In genomic region chr19:6384954-6385353, GRCm38 (mm10) we compare ENCODE assay signal across 12 mouse cellular contexts. TPM values are rescaled to one million over a fixed set of nuclear protein-coding genes. Genes with fewer than 3 reads are reported as not detected.
DNase-seq lines count a peak whose midpoint lies in the region; ATAC-seq and TF ChIP-seq lines count a peak whose summit lies in the region.
"Had no signal": no experiment of that assay in that cellular context is flagged by ENCODE, and none has a peak within 500 bp of the region (broad histone marks: within the 10 kb centered on the region; RNA-seq: fewer than 3 reads in every experiment).

No protein-coding gene starts in this region.

- no peak overlapping the region for H3K4me2 ChIP-seq in hindbrain, embryonic 13.5 days
- H3K4me2 ChIP-seq: neural tube, embryonic 13.5 days had no signal

- H3K4me3 ChIP-seq in hindbrain, embryonic 13.5 days, result no peak overlapping the region
- no peak overlapping the region for H3K4me3 ChIP-seq in hindbrain, embryonic 10.5 days
- H3K4me3 ChIP-seq in E14TG2a.4 (replicated peaks; ENCODE audit: low read length), result 0 out of 2 replicates have a peak overlapping the region, but pooled peaks have one; percentile 29
- H3K4me3 ChIP-seq: erythroblast, embryonic 14.5 days; neural tube, embryonic 13.5 days had no signal

- TF ChIP-seq CTCF in E14TG2a.4 (conservative IDR thresholded peaks at IDR 0.05; ENCODE audit: low read length), result no peak

- DNase-seq in hindbrain, embryonic 10.5 days (ENCODE audit: low spot score), result no peak
- DNase-seq in gastrocnemius, postnatal 10 days, result peak; percentile 54
- peak; percentile 42 to 47 for DNase-seq in heart, postnatal 14 days
- no peak for DNase-seq in right cerebral cortex, postnatal 4 days
- no peak for DNase-seq in cerebellum, adult 18-20 months
- no peak for DNase-seq in frontal cortex, postnatal 14 days (ENCODE audit: low spot score in 2 of 2)
- DNase-seq: cerebellum, adult 8-10 months had no signal

- intact Hi-C loops in heart, postnatal 14 days (cut with DNase I), result no loop called here

- 80% methylated on average over 11 of the region's 11 CpGs for WGBS in hindbrain, embryonic 13.5 days
- WGBS in hindbrain, embryonic 10.5 days, result 82% methylated on average over 11 of the region's 11 CpGs

- peak overlapping the region; percentile 24; the same call in 1 of the 2 replicates for H3K9ac ChIP-seq in hindbrain, embryonic 13.5 days
- H3K9ac ChIP-seq: neural tube, embryonic 13.5 days had no signal

- H3K36me3 ChIP-seq in hindbrain, embryonic 13.5 days, result peaks cover 4% of the 10 kb centered on the region; the same call in 1 of the 2 replicates
- peaks cover 11% of the 10 kb centered on the region; the same call in 1 of the 2 replicates for H3K36me3 ChIP-seq in hindbrain, embryonic 10.5 days
- H3K36me3 ChIP-seq in E14TG2a.4 (ENCODE audit: insufficient read depth, low read length), result peaks cover 11% of the 10 kb centered on the region

- no peak for ATAC-seq in hindbrain, embryonic 13.5 days (ENCODE audit: low FRiP score)

- no peak overlapping the region for H3K27ac ChIP-seq in hindbrain, embryonic 13.5 days
- no peak overlapping the region for H3K27ac ChIP-seq in hindbrain, embryonic 10.5 days
- H3K27ac ChIP-seq: macrophage; neural tube, embryonic 13.5 days had no signal

- H3K4me1 ChIP-seq in hindbrain, embryonic 13.5 days (replicated peaks), result peaks cover 18% of the 10 kb centered on the region
- H3K4me1 ChIP-seq in hindbrain, embryonic 10.5 days (replicated peaks), result peaks cover 52% of the 10 kb centered on the region
- peaks cover 54% of the 10 kb centered on the region for H3K4me1 ChIP-seq in E14TG2a.4 (replicated peaks; ENCODE audit: low read depth, low read length)

- no peaks in the 10 kb centered on the region for H3K9me3 ChIP-seq in hindbrain, embryonic 13.5 days
- no peaks in the 10 kb centered on the region for H3K9me3 ChIP-seq in hindbrain, embryonic 10.5 days
- no peaks in the 10 kb centered on the region for H3K9me3 ChIP-seq in E14TG2a.4 (ENCODE audit: low read length)
- H3K9me3 ChIP-seq: neural tube, embryonic 13.5 days had no signal

- H3K27me3 ChIP-seq in hindbrain, embryonic 13.5 days, result peaks cover 10% of the 10 kb centered on the region; the same call in 1 of the 2 replicates
- peaks cover 33% of the 10 kb centered on the region; the same call in 1 of the 2 replicates for H3K27me3 ChIP-seq in hindbrain, embryonic 10.5 days (ENCODE audit: insufficient read depth, poor library complexity, severe bottlenecking)
- peaks cover 16% of the 10 kb centered on the region; the same call in 1 of the 2 replicates for H3K27me3 ChIP-seq in E14TG2a.4 (ENCODE audit: insufficient read depth, low read length)
- H3K27me3 ChIP-seq: neural tube, embryonic 13.5 days had no signal

RNA-seq across cellular contexts. Expression of gene Pygm, which starts 0.8 kb away (rescaled TPM):
- polyA plus RNA-seq in hindbrain, embryonic 13.5 days (2015; fragmentation: Nextera tagmentation; extraction: Ambion mirVana), result 4.9 and 5.7 TPM in 2 replicates
- 1.3 and 1.9 TPM in 2 replicates for polyA plus RNA-seq in hindbrain, embryonic 10.5 days (2016; fragmentation: Nextera tagmentation; extraction: Ambion mirVana)
- total RNA-seq in gastrocnemius, postnatal 10 days (2021), result 1,000 to 10,000 TPM; 3,066 to 3,425 TPM
- 100 to 1,000 TPM; 824 to 866 TPM for total RNA-seq in heart, postnatal 14 days (2021)

RNA-seq across cellular contexts. Expression of gene Rasgrp2, which starts 14.2 kb away (rescaled TPM):
- polyA plus RNA-seq in hindbrain, embryonic 13.5 days (2015; fragmentation: Nextera tagmentation; extraction: Ambion mirVana), result 42.0 and 43.2 TPM in 2 replicates
- 20.5 and 20.7 TPM in 2 replicates for polyA plus RNA-seq in hindbrain, embryonic 10.5 days (2016; fragmentation: Nextera tagmentation; extraction: Ambion mirVana)
- 10 to 100 TPM; 30.5 to 31.4 TPM for total RNA-seq in gastrocnemius, postnatal 10 days (2021)
- 10 to 100 TPM; 66.6 to 70.7 TPM for total RNA-seq in heart, postnatal 14 days (2021)

RNA-seq across cellular contexts. Expression of gene Sf1, which starts 21.5 kb away (rescaled TPM):
- polyA plus RNA-seq in hindbrain, embryonic 13.5 days (2015; fragmentation: Nextera tagmentation; extraction: Ambion mirVana), result 103 and 107 TPM in 2 replicates
- 198 and 221 TPM in 2 replicates for polyA plus RNA-seq in hindbrain, embryonic 10.5 days (2016; fragmentation: Nextera tagmentation; extraction: Ambion mirVana)
- total RNA-seq in gastrocnemius, postnatal 10 days (2021), result 100 to 1,000 TPM in 1 of 2 experiments, 10 to 100 TPM in 1; 88.6 to 123 TPM
- total RNA-seq in heart, postnatal 14 days (2021), result 100 to 1,000 TPM; 102 to 105 TPM

RNA-seq across cellular contexts. Expression of gene Nrxn2, which starts 33.6 kb away (rescaled TPM):
- polyA plus RNA-seq in hindbrain, embryonic 13.5 days (2015; fragmentation: Nextera tagmentation; extraction: Ambion mirVana), result 23.5 and 27.7 TPM in 2 replicates
- 4.4 and 13.2 TPM in 2 replicates for polyA plus RNA-seq in hindbrain, embryonic 10.5 days (2016; fragmentation: Nextera tagmentation; extraction: Ambion mirVana)
- 1 to 10 TPM; 3.1 to 3.3 TPM for total RNA-seq in gastrocnemius, postnatal 10 days (2021)
- 1 to 10 TPM; 5.2 to 5.9 TPM for total RNA-seq in heart, postnatal 14 days (2021)
- polyA plus RNA-seq: macrophage had no signal

RNA-seq across cellular contexts. Expression of gene Map4k2, which starts 44.0 kb away (rescaled TPM):
- polyA plus RNA-seq in hindbrain, embryonic 13.5 days (2015; fragmentation: Nextera tagmentation; extraction: Ambion mirVana), result 17.5 and 17.6 TPM in 2 replicates
- polyA plus RNA-seq in hindbrain, embryonic 10.5 days (2016; fragmentation: Nextera tagmentation; extraction: Ambion mirVana), result 13.1 and 14.7 TPM in 2 replicates
- 10 to 100 TPM; 11.9 to 19.3 TPM for total RNA-seq in gastrocnemius, postnatal 10 days (2021)
- total RNA-seq in heart, postnatal 14 days (2021), result 10 to 100 TPM; 56.3 TPM

Comparison
In these comparisons a context has a peak if more than half of its experiments do, and no peak if none do; other contexts are left out.
1. DNase-seq: peak in gastrocnemius, postnatal 10 days (single experiment) and heart, postnatal 14 days (2 of 2); none in hindbrain, embryonic 10.5 days (single experiment), right cerebral cortex, postnatal 4 days (single experiment), cerebellum, adult 18-20 months (0 of 2) and frontal cortex, postnatal 14 days (0 of 2).